Mouse (Mus musculus): ENCODE results near the gene Cxadr. TPM values are rescaled to one million over a fixed set of nuclear protein-coding genes. Genes with fewer than 3 reads are reported as not detected.

The Cxadr gene
- polyA plus RNA-seq, 1 experiment from 2014 or later, result 37.7 TPM

DNA sequence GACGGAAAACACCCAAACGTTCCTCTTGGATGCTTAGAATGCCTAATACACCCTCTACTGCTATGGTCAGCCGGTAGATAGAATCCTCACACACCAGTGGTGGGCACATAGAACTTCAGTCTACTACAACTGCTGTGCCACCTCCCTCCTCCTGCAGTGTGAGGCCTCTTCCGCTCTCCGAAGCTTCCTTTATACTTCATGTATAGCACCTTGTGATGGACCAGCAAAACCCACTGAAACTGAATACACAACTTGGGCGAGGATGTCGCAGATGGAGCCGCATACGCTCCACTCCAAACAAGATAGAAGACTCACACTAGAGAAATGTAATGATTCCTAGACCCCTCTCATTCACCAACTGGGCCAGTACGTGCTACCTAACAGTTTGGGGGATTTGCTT lies 73.9 kb downstream of the Cxadr start:
- Histone ChIP-seq H3K4me3 (peak overlapping the region; percentile 91), H3K36me3 (peaks cover 9% of the 10 kb centered on the region; the same call in 1 of the 2 replicates), H3K27ac (0 out of 2 replicates have a peak overlapping the region, but pooled peaks have one; percentile 19), H3K27me3 (no peaks in the 10 kb centered on the region), H3K4me1 (peaks cover 5% of the 10 kb centered on the region), H3K9me3 (no peaks in the 10 kb centered on the region), H3K9ac (peak overlapping the region; percentile 93; the same call in 1 of the 2 replicates), H3K4me2 (replicated peaks) (peak overlapping the region; percentile 69)
- ATAC-seq (ENCODE audit: insufficient number of reproducible peaks, insufficient read depth, low FRiP score, low TSS enrichment), result no peak
- 42% methylated on average over 10 of the region's 10 CpGs for WGBS

DNA sequence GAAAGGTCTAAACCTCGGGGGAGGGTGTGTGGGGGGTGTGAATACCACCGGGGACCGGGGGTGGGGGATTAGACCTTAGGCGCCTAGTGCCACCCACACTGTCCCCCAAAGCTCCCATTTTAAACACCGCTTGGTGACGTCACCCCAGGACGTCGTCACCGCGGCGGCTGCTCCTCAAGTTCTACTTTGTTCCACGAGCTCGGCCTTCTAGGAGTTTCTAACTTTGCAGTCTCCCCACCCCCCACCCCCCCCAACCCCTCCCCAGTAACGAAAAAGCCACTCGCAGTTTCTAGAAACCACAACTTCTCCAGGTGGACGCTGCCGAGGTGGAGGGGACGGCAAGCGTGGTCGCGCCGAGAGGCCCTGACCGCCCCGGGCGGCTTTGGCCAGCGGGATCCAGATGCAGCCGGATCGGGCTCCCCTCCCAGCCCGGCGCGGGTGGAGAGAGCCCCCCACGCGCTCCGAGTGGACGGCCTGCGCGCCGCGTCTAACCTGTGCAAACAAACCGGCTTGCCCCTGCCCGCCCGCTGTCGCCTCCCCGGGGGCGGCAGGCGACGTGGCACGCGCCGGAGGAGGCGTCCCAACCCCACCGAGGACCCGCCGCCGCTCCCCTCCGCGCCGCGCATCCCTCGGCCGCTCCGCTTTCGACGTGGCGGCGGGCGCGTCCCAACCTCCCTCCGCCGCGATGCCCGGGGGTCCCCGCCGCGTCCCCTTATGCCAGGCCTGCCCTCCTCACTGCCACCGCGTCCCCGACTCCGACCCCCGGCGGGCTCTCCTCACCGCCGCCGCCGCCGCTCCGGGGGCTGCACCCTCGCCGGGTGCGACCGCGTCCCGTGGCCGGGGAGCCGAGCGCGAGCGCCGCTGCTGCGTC lies 74.8 kb downstream of the Cxadr start:
- peak; percentile 76 for ATAC-seq (ENCODE audit: insufficient number of reproducible peaks, insufficient read depth, low FRiP score, low TSS enrichment)
- Histone ChIP-seq H3K9me3 (no peaks in the 10 kb centered on the region), H3K27me3 (no peaks in the 10 kb centered on the region), H3K4me3 (peak overlapping the region; percentile 91), H3K36me3 (peaks cover 9% of the 10 kb centered on the region; the same call in 1 of the 2 replicates), H3K4me2 (replicated peaks) (peak overlapping the region; percentile 69), H3K27ac (peak overlapping the region; percentile 76), H3K9ac (peak overlapping the region; percentile 93), H3K4me1 (peaks cover 5% of the 10 kb centered on the region)
- 1% methylated on average over 100 of the region's 100 CpGs for WGBS

DNA sequence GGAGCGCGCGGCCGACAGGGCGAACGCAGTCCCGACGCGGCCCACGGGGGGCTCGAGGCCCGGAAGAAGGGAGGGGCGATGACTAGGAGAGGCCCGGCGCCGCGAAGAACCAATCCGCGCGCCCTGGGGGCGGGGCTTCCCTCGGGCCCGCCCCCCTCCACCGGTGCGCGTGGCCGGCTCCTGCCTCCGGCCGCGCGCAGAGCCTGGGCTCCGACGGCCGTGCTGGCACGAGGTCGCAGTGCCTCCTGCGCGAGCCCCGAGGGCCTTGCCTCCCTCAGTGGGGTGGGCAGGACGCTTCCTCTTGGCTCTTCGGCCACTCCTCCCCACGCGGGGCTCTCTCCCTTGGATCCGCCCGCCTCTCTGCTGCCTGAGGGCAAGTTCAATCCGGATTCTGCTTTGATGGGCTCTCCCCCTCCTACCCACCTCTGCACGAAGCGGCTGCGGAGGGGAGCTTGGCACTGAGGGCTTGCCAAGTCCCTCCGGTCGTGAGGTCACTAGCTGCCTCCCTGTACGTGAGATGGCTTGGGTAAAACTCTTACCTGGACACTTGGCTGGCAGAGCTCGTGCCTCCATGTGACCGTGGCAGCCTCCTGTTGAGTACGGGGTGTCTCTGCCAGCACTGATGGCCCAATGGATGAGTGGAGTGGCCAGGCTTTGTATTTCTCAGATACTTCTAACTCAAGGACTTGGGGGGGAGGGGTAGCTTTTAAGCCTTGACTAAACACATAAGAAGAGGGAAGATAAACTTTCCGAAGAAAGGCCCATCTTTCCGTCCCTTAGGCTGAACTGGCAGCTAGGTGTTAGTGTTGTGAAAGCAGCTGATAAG lies 75.7 kb downstream of the Cxadr start, which contains the start of gene Btg3:
TSS of gene Btg3 (minus strand) at position 448 of the 826 bp plus-strand sequence.
- no peaks in the 10 kb centered on the region for H3K9me3 ChIP-seq
- no peaks in the 10 kb centered on the region for H3K27me3 ChIP-seq
- H3K9ac ChIP-seq, result peak within 1 kb of the TSS; percentile 93
- peak within 1 kb of the TSS; percentile 91 for H3K4me3 ChIP-seq
- peaks cover 7% of the 10 kb centered on the region; the same call in 1 of the 2 replicates for H3K36me3 ChIP-seq
- WGBS, result 2% methylated on average over 53 of the region's 57 CpGs
- peak; percentile 96 for ATAC-seq (ENCODE audit: insufficient number of reproducible peaks, insufficient read depth, low FRiP score, low TSS enrichment)
- peaks cover 5% of the 10 kb centered on the region for H3K4me1 ChIP-seq
- peak within 1 kb of the TSS; percentile 69 for H3K4me2 ChIP-seq (replicated peaks)
- peak within 1 kb of the TSS; percentile 76 for H3K27ac ChIP-seq

DNA sequence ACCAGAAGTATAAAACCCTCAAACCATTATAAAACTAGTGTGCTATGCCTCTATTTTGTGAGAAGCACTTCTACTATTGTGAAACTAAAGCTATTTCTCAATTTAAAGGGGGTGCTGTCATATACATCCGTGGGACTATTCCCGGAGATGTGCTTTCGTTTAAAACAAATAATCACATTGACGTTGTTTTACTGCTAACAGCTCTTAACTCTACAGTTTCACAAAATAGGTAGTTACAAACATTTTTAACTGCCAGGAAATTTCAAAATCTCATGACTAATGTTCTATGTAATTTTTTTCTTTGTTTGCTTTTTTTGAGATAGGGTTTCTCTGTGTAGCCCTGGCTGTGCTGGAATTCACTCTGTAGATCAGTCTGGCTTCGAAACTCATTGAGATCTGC lies 77.2 kb downstream of the Cxadr start:
- H3K36me3 ChIP-seq, result no peaks in the 10 kb centered on the region
- H3K4me2 ChIP-seq (replicated peaks), result no peak overlapping the region
- no peak overlapping the region for H3K9ac ChIP-seq
- H3K27ac ChIP-seq, result no peak overlapping the region
- H3K9me3 ChIP-seq, result no peaks in the 10 kb centered on the region
- H3K4me1 ChIP-seq, result peaks cover 5% of the 10 kb centered on the region
- no peak overlapping the region for H3K4me3 ChIP-seq
- WGBS, result 86% methylated on average over 5 of the region's 5 CpGs
- H3K27me3 ChIP-seq, result no peaks in the 10 kb centered on the region
- ATAC-seq (ENCODE audit: insufficient number of reproducible peaks, insufficient read depth, low FRiP score, low TSS enrichment), result no peak

DNA sequence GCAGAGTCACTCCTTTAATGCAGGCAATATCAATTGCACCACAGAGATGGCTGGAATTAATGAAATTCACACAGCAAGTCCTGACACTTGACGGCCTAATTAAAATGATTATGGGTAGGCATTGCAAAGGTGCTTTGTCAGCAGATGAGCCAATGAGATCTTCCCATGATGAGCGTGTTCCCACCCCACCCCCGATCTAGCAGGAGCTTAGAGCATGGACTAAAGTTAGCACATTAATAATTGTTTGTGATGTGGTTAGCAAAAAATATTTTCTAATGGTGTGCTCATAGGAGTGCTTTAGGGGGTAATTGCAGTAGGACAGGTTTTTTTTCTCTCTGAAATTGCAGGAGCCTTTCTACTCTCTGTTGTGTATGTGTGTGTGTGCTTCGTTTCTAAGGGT lies 87.8 kb downstream of the Cxadr start:
- ATAC-seq (ENCODE audit: insufficient number of reproducible peaks, insufficient read depth, low FRiP score, low TSS enrichment), result no peak
- no peaks in the 10 kb centered on the region for H3K36me3 ChIP-seq
- no peak overlapping the region for H3K9ac ChIP-seq
- no peak overlapping the region for H3K27ac ChIP-seq
- H3K9me3 ChIP-seq, result no peaks in the 10 kb centered on the region
- no peak overlapping the region for H3K4me3 ChIP-seq
- 78% methylated on average over 4 of the region's 4 CpGs for WGBS
- H3K4me1 ChIP-seq, result no peaks in the 10 kb centered on the region
- H3K27me3 ChIP-seq, result no peaks in the 10 kb centered on the region
- no peak overlapping the region for H3K4me2 ChIP-seq (replicated peaks)

DNA sequence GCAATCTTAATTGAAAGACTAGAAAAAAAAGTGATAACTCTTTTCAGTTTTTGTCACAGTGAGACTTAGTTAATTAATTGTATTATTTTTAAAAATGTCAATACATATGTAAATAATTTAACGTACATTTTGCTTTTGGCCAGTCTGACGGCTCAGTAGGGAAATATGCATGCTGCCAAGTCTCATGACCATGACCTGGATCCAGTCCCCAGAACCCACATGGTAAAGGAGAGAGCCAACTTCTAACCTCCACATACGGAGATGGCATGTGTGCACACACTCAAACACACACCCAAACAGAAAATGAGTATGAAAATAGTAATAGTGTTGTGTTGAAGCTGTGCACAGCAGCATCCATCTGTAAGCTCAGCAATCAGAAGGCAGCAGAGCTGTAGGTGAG lies 88.7 kb downstream of the Cxadr start:
- no peak overlapping the region for H3K4me2 ChIP-seq (replicated peaks)
- no peak overlapping the region for H3K4me3 ChIP-seq
- H3K4me1 ChIP-seq, result no peaks in the 10 kb centered on the region
- H3K9me3 ChIP-seq, result no peaks in the 10 kb centered on the region
- no peaks in the 10 kb centered on the region for H3K27me3 ChIP-seq
- H3K9ac ChIP-seq, result no peak overlapping the region
- no peak overlapping the region for H3K27ac ChIP-seq
- H3K36me3 ChIP-seq, result no peaks in the 10 kb centered on the region
- ATAC-seq (ENCODE audit: insufficient number of reproducible peaks, insufficient read depth, low FRiP score, low TSS enrichment), result no peak
- WGBS, result 79% methylated on average over 3 of the region's 3 CpGs

DNA sequence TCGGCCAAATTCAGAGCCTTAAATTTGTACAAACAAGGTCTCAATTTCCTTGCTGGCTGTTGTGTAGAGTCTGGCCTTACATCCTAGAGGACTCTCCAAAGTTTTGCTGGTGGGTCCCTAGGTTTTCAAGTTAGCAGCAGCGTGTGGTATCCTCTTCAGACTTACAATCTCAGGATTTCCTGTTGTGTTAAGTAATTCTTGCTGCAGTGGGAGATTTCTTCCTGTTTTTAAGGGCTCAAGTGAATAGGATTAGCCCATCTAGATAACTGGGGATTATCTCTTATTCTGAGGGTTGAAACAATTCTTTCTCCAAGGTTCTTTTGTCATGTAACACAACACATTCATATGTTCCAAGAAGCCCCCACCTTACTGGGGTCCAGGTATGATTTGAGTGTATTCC lies 90.1 kb downstream of the Cxadr start:
- ATAC-seq (ENCODE audit: insufficient number of reproducible peaks, insufficient read depth, low FRiP score, low TSS enrichment), result no peak
- Histone ChIP-seq H3K27me3 (no peaks in the 10 kb centered on the region), H3K4me3 (no peak overlapping the region), H3K4me1 (no peaks in the 10 kb centered on the region), H3K36me3 (no peaks in the 10 kb centered on the region), H3K4me2 (replicated peaks) (no peak overlapping the region), H3K27ac (no peak overlapping the region), H3K9ac (no peak overlapping the region), H3K9me3 (no peaks in the 10 kb centered on the region)
- WGBS, result 64% methylated on average over 2 of the region's 2 CpGs

DNA sequence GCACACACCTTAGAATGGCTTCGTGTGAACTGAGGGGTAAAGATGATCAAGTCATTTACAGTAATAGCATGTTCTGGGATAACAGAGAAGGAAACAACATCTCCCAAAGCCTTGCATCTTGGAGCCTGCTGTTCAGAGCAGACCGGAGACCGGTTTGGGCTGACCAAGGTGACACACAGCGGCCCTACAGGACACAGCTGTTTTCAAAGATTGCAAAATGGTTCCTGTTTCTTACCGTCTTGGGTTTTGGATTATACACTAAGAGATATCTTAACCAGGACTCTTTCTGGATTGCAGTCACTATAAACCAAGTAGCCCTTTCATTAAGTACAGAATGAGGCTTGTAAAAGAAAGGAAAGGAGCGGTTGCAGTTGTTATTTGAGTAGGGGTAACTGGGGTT lies 97.4 kb downstream of the Cxadr start:
- no peak overlapping the region for H3K9ac ChIP-seq
- no peaks in the 10 kb centered on the region for H3K4me1 ChIP-seq
- no peaks in the 10 kb centered on the region for H3K36me3 ChIP-seq
- no peak overlapping the region for H3K27ac ChIP-seq
- H3K4me3 ChIP-seq, result no peak overlapping the region
- no peak overlapping the region for H3K4me2 ChIP-seq (replicated peaks)
- ATAC-seq (ENCODE audit: insufficient number of reproducible peaks, insufficient read depth, low FRiP score, low TSS enrichment), result no peak
- WGBS, result 86% methylated on average over 6 of the region's 6 CpGs
- H3K9me3 ChIP-seq, result no peaks in the 10 kb centered on the region
- no peaks in the 10 kb centered on the region for H3K27me3 ChIP-seq

DNA sequence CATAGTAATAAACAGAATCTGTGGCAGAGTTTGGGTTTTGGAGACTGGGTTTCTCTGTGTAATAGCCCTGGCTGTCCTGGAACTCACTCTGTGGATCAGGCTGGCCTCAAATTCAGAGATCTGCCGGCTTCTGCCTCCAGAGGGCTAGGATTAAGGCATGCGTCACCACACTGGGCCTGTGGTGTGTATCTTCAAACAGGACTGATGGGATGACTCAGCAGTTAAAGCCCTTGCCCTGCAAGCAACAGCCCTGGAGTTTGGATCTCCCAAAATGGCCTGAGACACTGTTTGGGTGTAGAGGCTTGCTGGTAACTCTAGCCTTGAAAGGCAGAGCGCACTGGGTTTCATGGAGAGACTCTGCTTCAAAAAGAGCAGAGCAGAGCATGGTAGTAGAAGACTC lies 98.1 kb downstream of the Cxadr start:
- no peak overlapping the region for H3K4me3 ChIP-seq
- H3K4me1 ChIP-seq, result no peaks in the 10 kb centered on the region
- H3K9me3 ChIP-seq, result no peaks in the 10 kb centered on the region
- H3K9ac ChIP-seq, result no peak overlapping the region
- H3K27me3 ChIP-seq, result no peaks in the 10 kb centered on the region
- 84% methylated on average over 3 of the region's 3 CpGs for WGBS
- no peak overlapping the region for H3K4me2 ChIP-seq (replicated peaks)
- no peak overlapping the region for H3K27ac ChIP-seq
- ATAC-seq (ENCODE audit: insufficient number of reproducible peaks, insufficient read depth, low FRiP score, low TSS enrichment), result no peak
- no peaks in the 10 kb centered on the region for H3K36me3 ChIP-seq

DNA sequence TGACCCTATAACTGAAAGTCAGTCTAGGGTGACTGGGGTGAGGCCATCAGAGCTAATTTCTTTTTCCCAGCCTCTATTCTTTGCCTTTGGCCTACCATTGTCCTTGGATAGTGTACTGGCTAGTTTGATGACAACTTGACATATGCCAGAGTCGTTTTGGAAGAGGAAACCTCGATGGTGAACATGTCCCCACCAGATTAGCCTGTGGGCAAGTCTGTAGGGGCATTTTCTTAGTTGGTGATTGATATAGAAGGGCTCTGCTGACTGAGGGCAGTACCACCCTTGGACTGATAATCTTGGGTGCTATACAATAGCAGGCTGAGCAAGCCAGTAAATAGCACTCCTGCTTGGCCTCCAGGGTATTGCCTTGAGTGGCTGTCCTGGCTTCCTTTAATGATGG lies 101.0 kb downstream of the Cxadr start:
- H3K4me1 ChIP-seq, result no peaks in the 10 kb centered on the region
- ATAC-seq (ENCODE audit: insufficient number of reproducible peaks, insufficient read depth, low FRiP score, low TSS enrichment), result no peak
- H3K36me3 ChIP-seq, result no peaks in the 10 kb centered on the region
- H3K27me3 ChIP-seq, result no peaks in the 10 kb centered on the region
- no peak overlapping the region for H3K4me2 ChIP-seq (replicated peaks)
- H3K27ac ChIP-seq, result no peak overlapping the region
- no peaks in the 10 kb centered on the region for H3K9me3 ChIP-seq
- WGBS, result 53% methylated on average over 2 of the region's 2 CpGs
- H3K9ac ChIP-seq, result no peak overlapping the region
- no peak overlapping the region for H3K4me3 ChIP-seq

DNA sequence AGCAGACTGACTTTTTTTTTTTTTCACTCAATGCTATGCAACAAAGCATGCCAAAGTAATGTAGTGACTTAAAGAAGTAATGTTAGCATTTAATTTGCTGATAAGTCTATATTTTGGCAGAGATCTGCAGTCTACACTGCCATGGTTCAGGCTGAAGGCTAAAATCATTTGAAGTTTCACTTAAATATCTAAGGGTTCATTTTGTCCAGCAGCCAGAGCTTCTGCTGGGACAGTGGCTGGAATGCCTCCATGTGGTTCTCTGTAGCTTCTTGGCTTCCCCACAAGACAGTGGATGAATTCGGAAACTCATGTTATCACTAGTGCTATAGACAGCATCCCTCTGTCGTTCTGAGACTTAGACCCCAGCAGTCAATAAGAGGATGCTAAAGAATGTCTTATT lies 105.4 kb downstream of the Cxadr start:
- no peak for ATAC-seq (ENCODE audit: insufficient number of reproducible peaks, insufficient read depth, low FRiP score, low TSS enrichment)
- 86% methylated on average over 2 of the region's 2 CpGs for WGBS
- Histone ChIP-seq H3K4me3 (no peak overlapping the region), H3K4me1 (no peaks in the 10 kb centered on the region), H3K9me3 (no peaks in the 10 kb centered on the region), H3K27ac (no peak overlapping the region), H3K36me3 (no peaks in the 10 kb centered on the region), H3K27me3 (no peaks in the 10 kb centered on the region), H3K9ac (no peak overlapping the region), H3K4me2 (replicated peaks) (no peak overlapping the region)

DNA sequence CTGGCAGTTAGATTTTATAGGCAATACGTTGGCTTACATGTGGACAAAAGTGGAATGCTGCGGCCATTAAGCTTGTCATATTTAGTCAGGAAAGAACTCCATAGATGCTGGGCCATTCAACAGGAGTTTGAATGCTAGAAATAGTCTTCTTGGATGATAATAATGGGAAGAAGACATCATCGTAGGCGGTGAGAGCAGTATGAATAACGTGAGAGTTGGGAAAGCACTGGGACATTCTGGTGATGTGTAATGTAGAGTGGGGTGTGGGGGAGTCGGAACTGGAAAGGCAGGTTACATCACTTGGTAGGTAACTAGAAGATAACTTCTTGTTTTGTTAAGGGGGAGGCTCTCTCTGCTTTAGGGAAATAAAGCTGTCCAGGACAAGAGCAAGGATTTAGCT lies 106.6 kb downstream of the Cxadr start:
- Histone ChIP-seq H3K4me3 (no peak overlapping the region), H3K4me2 (replicated peaks) (no peak overlapping the region), H3K4me1 (no peaks in the 10 kb centered on the region; the same call in 1 of the 2 replicates), H3K9ac (no peak overlapping the region), H3K9me3 (no peaks in the 10 kb centered on the region), H3K27me3 (no peaks in the 10 kb centered on the region), H3K36me3 (no peaks in the 10 kb centered on the region), H3K27ac (no peak overlapping the region)
- 92% methylated on average over 6 of the region's 6 CpGs for WGBS
- no peak for ATAC-seq (ENCODE audit: insufficient number of reproducible peaks, insufficient read depth, low FRiP score, low TSS enrichment)

Measured in embryonic facial prominence, embryonic 12.5 days (tissue).